In the genomic region with DNA sequence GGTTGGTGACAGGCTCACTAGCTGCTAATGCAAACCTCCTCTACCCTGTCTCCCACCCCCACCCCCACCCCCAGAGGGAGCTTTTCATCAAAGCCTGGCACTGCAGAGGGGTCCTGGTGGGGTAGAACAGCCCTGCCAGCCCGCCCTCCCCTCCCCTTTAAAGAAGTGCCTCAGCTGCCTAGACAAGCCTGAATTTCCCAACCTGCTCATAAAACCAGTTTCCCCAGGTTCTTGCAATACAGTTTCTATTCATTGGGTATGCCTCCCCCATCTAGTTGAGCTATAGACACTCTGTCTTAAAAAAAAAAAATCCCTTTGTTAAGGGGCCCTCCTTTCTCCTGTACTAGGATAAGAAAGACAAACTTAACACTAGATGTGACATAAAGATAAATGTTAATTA, we compare ENCODE assay signal across 14 mouse cellular contexts. TPM values are rescaled to one million over a fixed set of nuclear protein-coding genes. Genes with fewer than 3 reads are reported as not detected.
DNase-seq lines count a peak whose midpoint lies in the region; ATAC-seq and TF ChIP-seq lines count a peak whose summit lies in the region.
"Had no signal": no experiment of that assay in that cellular context is flagged by ENCODE, and none has a peak within 500 bp of the region (broad histone marks: within the 10 kb centered on the region; RNA-seq: fewer than 3 reads in every experiment).

No protein-coding gene starts in this region.

- 27% methylated on average over 1 of the region's 1 CpGs for WGBS in intestine, embryonic 14.5 days
- 33% methylated on average over 1 of the region's 1 CpGs for WGBS in intestine, postnatal 0 days
- 27% methylated on average over 1 of the region's 1 CpGs for WGBS in midbrain, embryonic 11.5 days
- 30% methylated on average over 1 of the region's 1 CpGs for WGBS in midbrain, postnatal 0 days
- 6% methylated on average over 1 of the region's 1 CpGs for whole genome bisulfite sequencing in forebrain, embryonic 15.5 days
- WGBS in stomach, embryonic 15.5 days, result 41% methylated on average over 1 of the region's 1 CpGs

- H3K9me3 ChIP-seq in intestine, embryonic 14.5 days (ENCODE audit: control insufficient read depth, low read length), result no peaks in the 10 kb centered on the region
- H3K9me3 ChIP-seq in intestine, postnatal 0 days (ENCODE audit: control insufficient read depth), result no peaks in the 10 kb centered on the region
- no peaks in the 10 kb centered on the region for H3K9me3 ChIP-seq in midbrain, embryonic 11.5 days (ENCODE audit: control insufficient read depth, low read length)
- H3K9me3 ChIP-seq in midbrain, postnatal 0 days (ENCODE audit: low read length), result no peaks in the 10 kb centered on the region
- H3K9me3 ChIP-seq in forebrain, embryonic 15.5 days, result no peaks in the 10 kb centered on the region
- H3K9me3 ChIP-seq in stomach, embryonic 15.5 days, result no peaks in the 10 kb centered on the region
- H3K9me3 ChIP-seq: heart, embryonic 10.5 days; hindbrain, embryonic 15.5 days had no signal

- no peak for TF ChIP-seq CTCF in intestine, postnatal 0 days (IDR thresholded peaks at IDR 0.05; ENCODE audit: low read depth)
- no peak for TF ChIP-seq CTCF in midbrain, postnatal 0 days (IDR thresholded peaks at IDR 0.05)

- no peak for DNase-seq in intestine, embryonic 14.5 days (ENCODE audit: low spot score)
- DNase-seq in midbrain, embryonic 11.5 days (ENCODE audit: low spot score, missing footprints), result no peak
- no peak for DNase-seq in midbrain, postnatal 0 days (ENCODE audit: low spot score)
- DNase-seq in layer of hippocampus, adult 9-10 months (ENCODE audit: low spot score), result no peak
- DNase-seq in retina, postnatal 1 day, result no peak
- DNase-seq: cerebellum, postnatal 10 days had no signal

- ATAC-seq in intestine, embryonic 14.5 days (replicated peaks; ENCODE audit: low FRiP score, low TSS enrichment, low read depth), result no peak
- ATAC-seq in intestine, postnatal 0 days, result no peak
- ATAC-seq in midbrain, embryonic 11.5 days (ENCODE audit: low FRiP score), result no peak
- ATAC-seq in midbrain, postnatal 0 days (ENCODE audit: low FRiP score), result no peak
- ATAC-seq in forebrain, embryonic 15.5 days (replicated peaks), result no peak
- ATAC-seq in stomach, embryonic 15.5 days (ENCODE audit: insufficient read depth, low FRiP score, low read depth), result no peak

- no peak overlapping the region for H3K4me3 ChIP-seq in intestine, embryonic 14.5 days (ENCODE audit: low read depth, low read length)
- H3K4me3 ChIP-seq in intestine, postnatal 0 days (ENCODE audit: low read depth, low read length), result no peak overlapping the region
- no peak overlapping the region for H3K4me3 ChIP-seq in midbrain, embryonic 11.5 days (ENCODE audit: low read depth, low read length)
- no peak overlapping the region for H3K4me3 ChIP-seq in midbrain, postnatal 0 days (ENCODE audit: low read depth, low read length)
- H3K4me3 ChIP-seq in forebrain, embryonic 15.5 days, result no peak overlapping the region
- no peak overlapping the region for H3K4me3 ChIP-seq in stomach, embryonic 15.5 days (replicated peaks)
- H3K4me3 ChIP-seq: heart, embryonic 10.5 days; hindbrain, embryonic 15.5 days; layer of hippocampus, adult 2 months had no signal

- H3K27ac ChIP-seq in intestine, embryonic 14.5 days (ENCODE audit: low read depth), result peak overlapping the region; percentile 7; the same call in 1 of the 2 replicates
- no peak overlapping the region; the same call in 1 of the 2 replicates for H3K27ac ChIP-seq in intestine, postnatal 0 days (ENCODE audit: low read depth, low read length)
- H3K27ac ChIP-seq in midbrain, embryonic 11.5 days (ENCODE audit: low read depth, low read length), result no peak overlapping the region
- H3K27ac ChIP-seq in midbrain, postnatal 0 days (ENCODE audit: low read depth, low read length), result no peak overlapping the region
- peak overlapping the region; percentile 15; the same call in 1 of the 2 replicates for H3K27ac ChIP-seq in forebrain, embryonic 15.5 days (replicated peaks)
- peak overlapping the region; percentile 81 for H3K27ac ChIP-seq in stomach, embryonic 15.5 days
- H3K27ac ChIP-seq: hindbrain, embryonic 15.5 days; layer of hippocampus, adult 2 months had no signal

- no peak overlapping the region for H3K9ac ChIP-seq in intestine, embryonic 14.5 days (ENCODE audit: low read length)
- H3K9ac ChIP-seq in intestine, postnatal 0 days (ENCODE audit: low read depth, low read length), result no peak overlapping the region
- H3K9ac ChIP-seq in midbrain, embryonic 11.5 days (ENCODE audit: low read length), result peak overlapping the region; percentile 29; the same call in 1 of the 2 replicates
- no peak overlapping the region for H3K9ac ChIP-seq in midbrain, postnatal 0 days (replicated peaks; ENCODE audit: low read length, poor library complexity, severe bottlenecking)
- H3K9ac ChIP-seq in forebrain, embryonic 15.5 days (replicated peaks), result no peak overlapping the region
- no peak overlapping the region for H3K9ac ChIP-seq in stomach, embryonic 15.5 days
- H3K9ac ChIP-seq: hindbrain, embryonic 15.5 days had no signal

- H3K4me1 ChIP-seq in intestine, embryonic 14.5 days (replicated peaks; ENCODE audit: control insufficient read depth, insufficient read depth, low read length), result 0 out of 2 replicates have a peak, but pooled peaks cover 3% of the 10 kb centered on the region
- H3K4me1 ChIP-seq in intestine, postnatal 0 days (replicated peaks; ENCODE audit: control insufficient read depth, insufficient read depth, low read length), result 0 out of 2 replicates have a peak, but pooled peaks cover 5% of the 10 kb centered on the region
- no peaks in the 10 kb centered on the region for H3K4me1 ChIP-seq in midbrain, embryonic 11.5 days (ENCODE audit: control insufficient read depth, insufficient read depth, low read length)
- no peaks in the 10 kb centered on the region for H3K4me1 ChIP-seq in midbrain, postnatal 0 days (ENCODE audit: insufficient read depth, low read length)
- H3K4me1 ChIP-seq in forebrain, embryonic 15.5 days, result no peaks in the 10 kb centered on the region
- no peaks in the 10 kb centered on the region for H3K4me1 ChIP-seq in stomach, embryonic 15.5 days
- H3K4me1 ChIP-seq: hindbrain, embryonic 15.5 days had no signal

- H3K4me2 ChIP-seq in intestine, embryonic 14.5 days (ENCODE audit: low read length), result no peak overlapping the region
- H3K4me2 ChIP-seq in intestine, postnatal 0 days (replicated peaks; ENCODE audit: low read depth), result no peak overlapping the region
- H3K4me2 ChIP-seq in midbrain, embryonic 11.5 days, result no peak overlapping the region
- H3K4me2 ChIP-seq in midbrain, postnatal 0 days (ENCODE audit: low read depth, low read length, poor library complexity, severe bottlenecking), result no peak overlapping the region
- H3K4me2 ChIP-seq in forebrain, embryonic 15.5 days (replicated peaks), result no peak overlapping the region
- no peak overlapping the region for H3K4me2 ChIP-seq in stomach, embryonic 15.5 days
- H3K4me2 ChIP-seq: hindbrain, embryonic 15.5 days had no signal

- no peaks in the 10 kb centered on the region for H3K27me3 ChIP-seq in intestine, embryonic 14.5 days (replicated peaks; ENCODE audit: control insufficient read depth, insufficient read depth, low read length)
- no peaks in the 10 kb centered on the region for H3K27me3 ChIP-seq in intestine, postnatal 0 days (replicated peaks; ENCODE audit: control insufficient read depth, insufficient read depth, low read length)
- H3K27me3 ChIP-seq in midbrain, embryonic 11.5 days (ENCODE audit: control insufficient read depth, insufficient read depth, low read length), result no peaks in the 10 kb centered on the region
- no peaks in the 10 kb centered on the region for H3K27me3 ChIP-seq in midbrain, postnatal 0 days (ENCODE audit: insufficient read depth, low read length)
- H3K27me3 ChIP-seq in forebrain, embryonic 15.5 days, result no peaks in the 10 kb centered on the region
- H3K27me3 ChIP-seq in stomach, embryonic 15.5 days (replicated peaks), result no peaks in the 10 kb centered on the region
- H3K27me3 ChIP-seq: hindbrain, embryonic 15.5 days had no signal

- no peaks in the 10 kb centered on the region for H3K36me3 ChIP-seq in intestine, embryonic 14.5 days (ENCODE audit: control insufficient read depth, insufficient read depth, low read length)
- no peaks in the 10 kb centered on the region for H3K36me3 ChIP-seq in intestine, postnatal 0 days (ENCODE audit: control insufficient read depth, insufficient read depth)
- no peaks in the 10 kb centered on the region for H3K36me3 ChIP-seq in midbrain, embryonic 11.5 days (ENCODE audit: control insufficient read depth, insufficient read depth, low read length)
- H3K36me3 ChIP-seq in midbrain, postnatal 0 days (ENCODE audit: insufficient read depth, low read length), result no peaks in the 10 kb centered on the region
- no peaks in the 10 kb centered on the region for H3K36me3 ChIP-seq in forebrain, embryonic 15.5 days
- H3K36me3 ChIP-seq in stomach, embryonic 15.5 days, result no peaks in the 10 kb centered on the region
- H3K36me3 ChIP-seq: heart, embryonic 10.5 days; hindbrain, embryonic 15.5 days had no signal

RNA-seq across cellular contexts. Expression of a gene that starts 43.8 kb away (rescaled TPM):
- polyA plus RNA-seq in intestine, embryonic 14.5 days (2014; fragmentation: Nextera tagmentation; extraction: Ambion mirVana), result 2,795 and 2,826 TPM in 2 replicates
- 1,008 and 1,098 TPM in 2 replicates for polyA plus RNA-seq in intestine, postnatal 0 days (2015; fragmentation: Nextera tagmentation; extraction: Ambion mirVana)
- polyA plus RNA-seq in midbrain, embryonic 11.5 days (2014; fragmentation: Nextera tagmentation; extraction: Ambion mirVana), result 3,090 and 3,352 TPM in 2 replicates
- 947 and 1,050 TPM in 2 replicates for total RNA-seq in midbrain, postnatal 0 days (2014; rRNA removed)
- polyA plus RNA-seq in midbrain, postnatal 0 days (2015; fragmentation: Nextera tagmentation; extraction: Ambion mirVana), result 1,199 and 1,354 TPM in 2 replicates
- polyA plus RNA-seq in forebrain, embryonic 15.5 days (2015; fragmentation: Nextera tagmentation; extraction: Ambion mirVana), result 2,368 and 2,448 TPM in 2 replicates
- 2,449 and 2,521 TPM in 2 replicates for polyA plus RNA-seq in stomach, embryonic 15.5 days (2015; fragmentation: Nextera tagmentation; extraction: Ambion mirVana)

RNA-seq across cellular contexts. Expression of a gene that starts 56.6 kb away (rescaled TPM):
- not detected in 2 replicates for polyA plus RNA-seq in intestine, embryonic 14.5 days (2014; fragmentation: Nextera tagmentation; extraction: Ambion mirVana)
- not detected in 2 replicates for polyA plus RNA-seq in intestine, postnatal 0 days (2015; fragmentation: Nextera tagmentation; extraction: Ambion mirVana)
- polyA plus RNA-seq in midbrain, embryonic 11.5 days (2014; fragmentation: Nextera tagmentation; extraction: Ambion mirVana), result not detected in 2 replicates
- total RNA-seq in midbrain, postnatal 0 days (2014; rRNA removed), result 0.14 TPM in 1 of 2 replicates, not detected in the other
- not detected in 2 replicates for polyA plus RNA-seq in midbrain, postnatal 0 days (2015; fragmentation: Nextera tagmentation; extraction: Ambion mirVana)
- not detected in 2 replicates for polyA plus RNA-seq in forebrain, embryonic 15.5 days (2015; fragmentation: Nextera tagmentation; extraction: Ambion mirVana)
- not detected in 2 replicates for polyA plus RNA-seq in stomach, embryonic 15.5 days (2015; fragmentation: Nextera tagmentation; extraction: Ambion mirVana)
- total RNA-seq: gastrocnemius, adult 18-20 months; layer of hippocampus, adult 2 months; left cerebral cortex, postnatal 36 days had no signal
- polyA plus RNA-seq: heart, embryonic 10.5 days; hindbrain, embryonic 15.5 days had no signal

RNA-seq across cellular contexts. Expression of a gene that starts 56.7 kb away (rescaled TPM):
- not detected in 2 replicates for polyA plus RNA-seq in intestine, embryonic 14.5 days (2014; fragmentation: Nextera tagmentation; extraction: Ambion mirVana)
- 4.3 and 4.5 TPM in 2 replicates for polyA plus RNA-seq in intestine, postnatal 0 days (2015; fragmentation: Nextera tagmentation; extraction: Ambion mirVana)
- not detected in 2 replicates for polyA plus RNA-seq in midbrain, embryonic 11.5 days (2014; fragmentation: Nextera tagmentation; extraction: Ambion mirVana)
- total RNA-seq in midbrain, postnatal 0 days (2014; rRNA removed), result not detected in 2 replicates
- polyA plus RNA-seq in midbrain, postnatal 0 days (2015; fragmentation: Nextera tagmentation; extraction: Ambion mirVana), result 0.27 and 0.33 TPM in 2 replicates
- 0.18 TPM in 1 of 2 replicates, not detected in the other for polyA plus RNA-seq in forebrain, embryonic 15.5 days (2015; fragmentation: Nextera tagmentation; extraction: Ambion mirVana)
- polyA plus RNA-seq in stomach, embryonic 15.5 days (2015; fragmentation: Nextera tagmentation; extraction: Ambion mirVana), result not detected in 2 replicates
- total RNA-seq: gastrocnemius, adult 18-20 months; layer of hippocampus, adult 2 months; left cerebral cortex, postnatal 36 days had no signal

Comparison
In these comparisons a context has a peak if more than half of its experiments do, and no peak if none do; other contexts are left out.
1. H3K27ac ChIP-seq: peak in intestine, embryonic 14.5 days (single experiment), forebrain, embryonic 15.5 days (single experiment) and stomach, embryonic 15.5 days (single experiment); none in intestine, postnatal 0 days (single experiment), midbrain, embryonic 11.5 days (single experiment) and midbrain, postnatal 0 days (single experiment).